Mouse (Mus musculus): Measurements from ENCODE around the gene Negr1.

- TF ChIP-seq ZC3H11A (IDR thresholded peaks at IDR 0.05; ENCODE audit: borderline replicate concordance, low read depth, low read length) (no peak), HCFC1 (IDR thresholded peaks at IDR 0.05; ENCODE audit: borderline replicate concordance, insufficient read depth, low read length) (no peak)
Measured at GRCm38 (mm10) chr3:156710240-156710639, 148.6 kb downstream of the Negr1 start.

All from ES-E14 (cell line).